Mouse (Mus musculus) hindbrain, embryonic 12.5 days (tissue): ENCODE measurements at regions not wholly inside any gene's neighbourhood (a gene's known extent, or its start where the extent isn't known, plus 50 kb on each side); places are given as distances from the start of the nearest gene placed in this dataset.

ENCODE experiments used
- ATAC-seq: fragments of 200-750 bp; cut with Nextera tagmentation; 2 replicates; pipeline ENCODE4 v1.8.0; 2017; ENCODE audit warnings: moderate TSS enrichment; ENCODE audit not compliant: low FRiP score
- H3K27ac ChIP-seq: fragments of 300-500 bp; sonication (generic); 2 replicates; pipeline ENCODE4 v1.5.1; 2016; ENCODE audit warnings: mild to moderate bottlenecking
- H3K27me3 ChIP-seq: fragments of 300-500 bp; sonication (generic); 2 replicates; pipeline ENCODE4 v1.6.1; 2016; ENCODE audit warnings: mild to moderate bottlenecking
- H3K36me3 ChIP-seq: fragments of 300-500 bp; sonication (generic); 2 replicates; pipeline ENCODE4 v1.6.1; 2016; ENCODE audit warnings: mild to moderate bottlenecking
- H3K4me1 ChIP-seq: fragments of 300-500 bp; sonication (generic); 2 replicates; pipeline ENCODE4 v1.6.1; 2016
- H3K4me2 ChIP-seq: fragments of 300-500 bp; sonication (generic); replicated peaks from 2 replicates; pipeline ENCODE4 v1.6.1; 2016; ENCODE audit warnings: mild to moderate bottlenecking
- H3K4me3 ChIP-seq: fragments of 300-500 bp; sonication (generic); 2 replicates; pipeline ENCODE4 v1.5.1; 2016; ENCODE audit warnings: mild to moderate bottlenecking
- H3K9ac ChIP-seq: fragments of 300-500 bp; sonication (generic); 2 replicates; pipeline ENCODE4 v1.6.1; 2016; ENCODE audit warnings: mild to moderate bottlenecking, moderate library complexity
- H3K9me3 ChIP-seq: fragments of 300-500 bp; sonication (generic); replicated peaks from 2 replicates; pipeline ENCODE4 v1.6.1; 2016; ENCODE audit warnings: mild to moderate bottlenecking
- WGBS: fragments of 180-500 bp; shearing (Covaris S2); methylation state at CpG from one replicate; pipeline ENCODE4 v1.1.7; 2016; 5-methylcytosine and 5-hydroxymethylcytosine counted together

GRCm38 (mm10) chr3:80207022-80207421 is 322.7 kb downstream of the Fam198b start:
- no peaks in the 10 kb centered on the region for H3K4me1 ChIP-seq
- H3K36me3 ChIP-seq = no peaks in the 10 kb centered on the region
- no peaks in the 10 kb centered on the region for H3K27me3 ChIP-seq
- no peak overlapping the region for H3K4me2 ChIP-seq
- ATAC-seq = no peak
- no peak overlapping the region for H3K4me3 ChIP-seq
- 17% methylated on average over 1 of the region's 1 CpGs for WGBS
- no peak overlapping the region for H3K9ac ChIP-seq
- no peak overlapping the region for H3K27ac ChIP-seq
- no peaks in the 10 kb centered on the region for H3K9me3 ChIP-seq

- no peaks in the 10 kb centered on the region for H3K9me3 ChIP-seq
- 92% methylated on average over 2 of the region's 2 CpGs for WGBS
- no peak overlapping the region for H3K4me2 ChIP-seq
- H3K36me3 ChIP-seq = no peaks in the 10 kb centered on the region
- H3K27me3 ChIP-seq = no peaks in the 10 kb centered on the region
- H3K27ac ChIP-seq = no peak overlapping the region
- no peak for ATAC-seq
- H3K4me1 ChIP-seq = no peaks in the 10 kb centered on the region
- no peak overlapping the region for H3K9ac ChIP-seq
- H3K4me3 ChIP-seq = no peak overlapping the region
Measured at GRCm38 (mm10) chr3:80208028-80208427, 323.7 kb downstream of the Fam198b start.

- Histone ChIP-seq H3K27ac (no peak overlapping the region), H3K36me3 (no peaks in the 10 kb centered on the region), H3K9me3 (no peaks in the 10 kb centered on the region), H3K4me2 (no peak overlapping the region), H3K4me1 (no peaks in the 10 kb centered on the region), H3K9ac (no peak overlapping the region), H3K27me3 (no peaks in the 10 kb centered on the region), H3K4me3 (no peak overlapping the region)
- ATAC-seq = no peak
Measured at GRCm38 (mm10) chr3:80209596-80209995, 325.3 kb downstream of the Fam198b start.

GRCm38 (mm10) chr3:80211323-80212109 is 327.2 kb downstream of the Fam198b start:
- no peaks in the 10 kb centered on the region for H3K27me3 ChIP-seq
- no peaks in the 10 kb centered on the region for H3K4me1 ChIP-seq
- WGBS = 84% methylated on average over 3 of the region's 3 CpGs
- H3K36me3 ChIP-seq = no peaks in the 10 kb centered on the region
- H3K4me2 ChIP-seq = no peak overlapping the region
- H3K9me3 ChIP-seq = no peaks in the 10 kb centered on the region
- no peak overlapping the region for H3K27ac ChIP-seq
- no peak overlapping the region for H3K9ac ChIP-seq
- no peak overlapping the region for H3K4me3 ChIP-seq
- ATAC-seq = no peak

- H3K36me3 ChIP-seq = no peaks in the 10 kb centered on the region
- no peak for ATAC-seq
- H3K4me3 ChIP-seq = no peak overlapping the region
- no peak overlapping the region for H3K27ac ChIP-seq
- 62% methylated on average over 5 of the region's 5 CpGs for WGBS
- no peak overlapping the region for H3K4me2 ChIP-seq
- H3K4me1 ChIP-seq = no peaks in the 10 kb centered on the region
- H3K27me3 ChIP-seq = no peaks in the 10 kb centered on the region
- no peak overlapping the region for H3K9ac ChIP-seq
- no peaks in the 10 kb centered on the region for H3K9me3 ChIP-seq
Measured at GRCm38 (mm10) chr3:80248611-80249010, 364.3 kb downstream of the Fam198b start.

GRCm38 (mm10) chr3:80249974-80250373 is 365.6 kb downstream of the Fam198b start:
- WGBS = 73% methylated on average over 3 of the region's 3 CpGs
- Histone ChIP-seq H3K4me2 (no peak overlapping the region), H3K9me3 (no peaks in the 10 kb centered on the region), H3K36me3 (no peaks in the 10 kb centered on the region), H3K4me3 (no peak overlapping the region), H3K4me1 (no peaks in the 10 kb centered on the region), H3K27me3 (no peaks in the 10 kb centered on the region), H3K27ac (no peak overlapping the region), H3K9ac (no peak overlapping the region)
- ATAC-seq = no peak

GRCm38 (mm10) chr3:80255304-80255703 is 371.0 kb downstream of the Fam198b start:
- Histone ChIP-seq H3K27ac (no peak overlapping the region), H3K36me3 (no peaks in the 10 kb centered on the region), H3K4me3 (no peak overlapping the region), H3K9ac (no peak overlapping the region), H3K4me1 (no peaks in the 10 kb centered on the region), H3K9me3 (no peaks in the 10 kb centered on the region), H3K4me2 (no peak overlapping the region), H3K27me3 (no peaks in the 10 kb centered on the region)
- ATAC-seq = no peak
- 89% methylated on average over 3 of the region's 3 CpGs for WGBS

- H3K4me1 ChIP-seq = no peaks in the 10 kb centered on the region
Measured at GRCm38 (mm10) chr3:80256383-80256782, 372.1 kb downstream of the Fam198b start.

GRCm38 (mm10) chr3:80263095-80263494 is 378.8 kb downstream of the Fam198b start:
- H3K4me2 ChIP-seq = no peak overlapping the region
- no peaks in the 10 kb centered on the region for H3K4me1 ChIP-seq
- 64% methylated on average over 2 of the region's 2 CpGs for WGBS
- 0 out of 2 replicates have a peak, but pooled peaks cover 2% of the 10 kb centered on the region for H3K9me3 ChIP-seq
- H3K36me3 ChIP-seq = no peaks in the 10 kb centered on the region
- no peak for ATAC-seq
- no peak overlapping the region for H3K9ac ChIP-seq
- no peaks in the 10 kb centered on the region for H3K27me3 ChIP-seq
- H3K4me3 ChIP-seq = no peak overlapping the region
- H3K27ac ChIP-seq = no peak overlapping the region

More at GRCm38 (mm10) chr3:80256383-80256782, 372.1 kb downstream of the Fam198b start:
- no peak for ATAC-seq
- Histone ChIP-seq H3K9ac (no peak overlapping the region), H3K27me3 (no peaks in the 10 kb centered on the region), H3K4me3 (no peak overlapping the region), H3K27ac (no peak overlapping the region), H3K36me3 (no peaks in the 10 kb centered on the region), H3K9me3 (no peaks in the 10 kb centered on the region), H3K4me2 (no peak overlapping the region)
- 91% methylated on average over 3 of the region's 3 CpGs for WGBS

- 78% methylated on average over 1 of the region's 1 CpGs for WGBS
- H3K36me3 ChIP-seq = no peaks in the 10 kb centered on the region
- H3K9me3 ChIP-seq = no peaks in the 10 kb centered on the region
- H3K4me1 ChIP-seq = no peaks in the 10 kb centered on the region
- H3K27ac ChIP-seq = no peak overlapping the region
- H3K4me2 ChIP-seq = no peak overlapping the region
- ATAC-seq = no peak
- H3K9ac ChIP-seq = no peak overlapping the region
- H3K27me3 ChIP-seq = no peaks in the 10 kb centered on the region
- no peak overlapping the region for H3K4me3 ChIP-seq
Measured at GRCm38 (mm10) chr3:80284656-80285055, 400.3 kb downstream of the Fam198b start.

GRCm38 (mm10) chr3:80285246-80285645 is 400.9 kb downstream of the Fam198b start:
- no peak for ATAC-seq
- H3K9me3 ChIP-seq = no peaks in the 10 kb centered on the region
- H3K4me2 ChIP-seq = no peak overlapping the region
- H3K4me3 ChIP-seq = no peak overlapping the region
- no peaks in the 10 kb centered on the region for H3K36me3 ChIP-seq
- no peak overlapping the region for H3K27ac ChIP-seq
- 90% methylated on average over 3 of the region's 3 CpGs for WGBS
- H3K4me1 ChIP-seq = no peaks in the 10 kb centered on the region
- no peaks in the 10 kb centered on the region for H3K27me3 ChIP-seq
- no peak overlapping the region for H3K9ac ChIP-seq

GRCm38 (mm10) chr3:80293485-80293884 is 409.2 kb downstream of the Fam198b start:
- Histone ChIP-seq H3K9ac (no peak overlapping the region), H3K4me3 (no peak overlapping the region), H3K4me2 (no peak overlapping the region), H3K27ac (no peak overlapping the region), H3K9me3 (no peaks in the 10 kb centered on the region), H3K27me3 (no peaks in the 10 kb centered on the region), H3K4me1 (no peaks in the 10 kb centered on the region), H3K36me3 (no peaks in the 10 kb centered on the region)
- WGBS = 84% methylated on average over 4 of the region's 4 CpGs
- no peak for ATAC-seq

GRCm38 (mm10) chr3:80307632-80308031 is 423.3 kb downstream of the Fam198b start:
- H3K9me3 ChIP-seq = no peaks in the 10 kb centered on the region
- H3K27ac ChIP-seq = no peak overlapping the region
- H3K9ac ChIP-seq = no peak overlapping the region
- 82% methylated on average over 4 of the region's 4 CpGs for WGBS
- no peak overlapping the region for H3K4me2 ChIP-seq
- H3K36me3 ChIP-seq = no peaks in the 10 kb centered on the region
- no peaks in the 10 kb centered on the region for H3K27me3 ChIP-seq
- no peaks in the 10 kb centered on the region for H3K4me1 ChIP-seq
- no peak for ATAC-seq
- H3K4me3 ChIP-seq = no peak overlapping the region
